ENCODE assay signal across 8 mouse cellular contexts in the genomic region with DNA sequence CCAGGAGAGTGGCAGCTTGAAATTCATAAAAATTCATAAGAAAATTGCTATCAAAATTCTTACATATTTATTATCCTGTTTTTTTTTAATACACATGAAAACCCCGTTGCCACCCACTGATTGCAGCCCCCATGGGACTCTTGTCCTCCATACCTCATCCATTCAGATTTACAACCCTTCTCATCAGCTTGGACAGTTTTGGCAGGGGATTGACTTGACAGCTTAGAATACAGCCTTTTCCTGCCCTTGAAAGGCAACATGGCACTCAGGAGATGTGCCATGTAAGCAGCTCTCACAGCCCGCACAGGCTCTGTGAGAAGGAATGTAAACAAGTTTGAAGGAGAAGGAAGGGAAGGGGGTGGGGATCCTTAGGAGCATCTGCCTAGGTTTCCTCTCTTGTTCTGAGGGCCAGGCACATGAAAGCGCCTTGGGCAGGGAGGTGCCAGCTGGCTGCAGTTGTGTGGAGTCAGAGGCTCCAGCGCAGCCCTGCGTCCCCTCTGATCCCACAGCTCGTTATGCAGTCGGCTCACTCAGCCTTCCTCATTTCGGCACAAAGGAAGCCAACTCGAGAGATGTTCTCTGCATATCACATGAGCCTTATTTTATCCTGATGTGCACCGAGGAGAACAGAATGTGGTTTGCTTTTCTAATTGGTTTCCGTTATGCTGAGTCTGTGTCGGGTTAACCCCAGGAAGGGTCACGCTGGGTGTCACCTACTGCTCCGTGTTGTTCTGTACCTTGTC.
A peak's percentile ranks its signal among the peaks of the same experiment; 100 is the strongest.
DNase-seq lines count a peak whose midpoint lies in the region; ATAC-seq and TF ChIP-seq lines count a peak whose summit lies in the region.

No protein-coding gene starts in this region.

- DNase-seq in adrenal gland, adult 2 months = peak; percentile 7
- DNase-seq in adrenal gland, postnatal 25 days = no peak
- peak; percentile 5 for DNase-seq in cerebellum, adult 8-10 months
- DNase-seq in forelimb bud, embryonic 11.5 days (ENCODE audit: low read depth, low spot score) = peak; percentile 35
- DNase-seq in limb, embryonic 14.5 days (ENCODE audit: low spot score) = peak; percentile 8

- peak overlapping the region; percentile 53 for H3K27ac ChIP-seq in hindbrain, embryonic 15.5 days (replicated peaks)
- no peak overlapping the region for H3K27ac ChIP-seq in limb, embryonic 14.5 days (replicated peaks; ENCODE audit: low read depth, low read length)
- H3K27ac ChIP-seq in midbrain, embryonic 12.5 days (replicated peaks) = peak overlapping the region; percentile 46
- no peak overlapping the region for H3K27ac ChIP-seq in stomach, embryonic 15.5 days

- H3K4me2 ChIP-seq in hindbrain, embryonic 15.5 days = peak overlapping the region; percentile 49
- H3K4me2 ChIP-seq in limb, embryonic 14.5 days (replicated peaks; ENCODE audit: low read depth, low read length, severe bottlenecking) = peak overlapping the region; percentile 25
- H3K4me2 ChIP-seq in midbrain, embryonic 12.5 days (replicated peaks) = peak overlapping the region; percentile 20
- H3K4me2 ChIP-seq in stomach, embryonic 15.5 days = peak overlapping the region; percentile 44

- peak; percentile 93 for ATAC-seq in hindbrain, embryonic 15.5 days (ENCODE audit: low FRiP score, low read depth)
- ATAC-seq in limb, embryonic 14.5 days (ENCODE audit: low FRiP score, low read depth) = no peak; the same call in 1 of the 2 replicates
- peak; percentile 86 for ATAC-seq in midbrain, embryonic 12.5 days (ENCODE audit: low FRiP score, low read depth)
- no peak for ATAC-seq in stomach, embryonic 15.5 days (ENCODE audit: insufficient read depth, low FRiP score, low read depth)

- 17% methylated on average over 14 of the region's 14 CpGs for WGBS in hindbrain, embryonic 15.5 days
- 13% methylated on average over 14 of the region's 14 CpGs for WGBS in limb, embryonic 14.5 days
- 37% methylated on average over 14 of the region's 14 CpGs for WGBS in midbrain, embryonic 12.5 days
- WGBS in stomach, embryonic 15.5 days = 23% methylated on average over 14 of the region's 14 CpGs

- peaks cover 8% of the 10 kb centered on the region for H3K4me1 ChIP-seq in hindbrain, embryonic 15.5 days (replicated peaks)
- peaks cover 8% of the 10 kb centered on the region; the same call in 1 of the 2 replicates for H3K4me1 ChIP-seq in limb, embryonic 14.5 days (ENCODE audit: control insufficient read depth, insufficient read depth, low read length)
- peaks cover 5% of the 10 kb centered on the region; the same call in 1 of the 2 replicates for H3K4me1 ChIP-seq in midbrain, embryonic 12.5 days
- peaks cover 4% of the 10 kb centered on the region; the same call in 1 of the 2 replicates for H3K4me1 ChIP-seq in stomach, embryonic 15.5 days

- no peaks in the 10 kb centered on the region for H3K27me3 ChIP-seq in hindbrain, embryonic 15.5 days
- no peaks in the 10 kb centered on the region for H3K27me3 ChIP-seq in limb, embryonic 14.5 days (ENCODE audit: control insufficient read depth, insufficient read depth, low read length)
- H3K27me3 ChIP-seq in midbrain, embryonic 12.5 days = no peaks in the 10 kb centered on the region
- H3K27me3 ChIP-seq in stomach, embryonic 15.5 days (replicated peaks) = no peaks in the 10 kb centered on the region

- no peak for TF ChIP-seq POLR2A in limb, embryonic 14.5 days (IDR thresholded peaks at IDR 0.05; ENCODE audit: borderline replicate concordance, extremely low read depth, insufficient read depth, insufficient read length)

- H3K9me3 ChIP-seq in hindbrain, embryonic 15.5 days = no peaks in the 10 kb centered on the region
- no peaks in the 10 kb centered on the region for H3K9me3 ChIP-seq in limb, embryonic 14.5 days (ENCODE audit: control insufficient read depth, low read length)
- no peaks in the 10 kb centered on the region for H3K9me3 ChIP-seq in midbrain, embryonic 12.5 days
- no peaks in the 10 kb centered on the region for H3K9me3 ChIP-seq in stomach, embryonic 15.5 days

- peak overlapping the region; percentile 5; the same call in 1 of the 2 replicates for H3K4me3 ChIP-seq in hindbrain, embryonic 15.5 days
- H3K4me3 ChIP-seq in limb, embryonic 14.5 days (replicated peaks; ENCODE audit: low read length) = no peak overlapping the region
- no peak overlapping the region for H3K4me3 ChIP-seq in midbrain, embryonic 12.5 days
- 0 out of 2 replicates have a peak overlapping the region, but pooled peaks have one; percentile 13 for H3K4me3 ChIP-seq in stomach, embryonic 15.5 days (replicated peaks)

- H3K36me3 ChIP-seq in hindbrain, embryonic 15.5 days = no peaks in the 10 kb centered on the region
- H3K36me3 ChIP-seq in limb, embryonic 14.5 days (ENCODE audit: control insufficient read depth, insufficient read depth, low read length) = no peaks in the 10 kb centered on the region
- H3K36me3 ChIP-seq in midbrain, embryonic 12.5 days = no peaks in the 10 kb centered on the region
- H3K36me3 ChIP-seq in stomach, embryonic 15.5 days = no peaks in the 10 kb centered on the region

- no peak overlapping the region for H3K9ac ChIP-seq in hindbrain, embryonic 15.5 days
- H3K9ac ChIP-seq in limb, embryonic 14.5 days (ENCODE audit: low read depth, low read length, severe bottlenecking) = no peak overlapping the region
- H3K9ac ChIP-seq in midbrain, embryonic 12.5 days (replicated peaks) = no peak overlapping the region
- H3K9ac ChIP-seq in stomach, embryonic 15.5 days = no peak overlapping the region

Comparison
In these comparisons a context has a peak if more than half of its experiments do, and no peak if none do; other contexts are left out.
1. ATAC-seq: peak in hindbrain, embryonic 15.5 days (single experiment) and midbrain, embryonic 12.5 days (single experiment); none in limb, embryonic 14.5 days (single experiment) and stomach, embryonic 15.5 days (single experiment).
2. H3K27ac ChIP-seq: peak in hindbrain, embryonic 15.5 days (single experiment) and midbrain, embryonic 12.5 days (single experiment); none in limb, embryonic 14.5 days (single experiment) and stomach, embryonic 15.5 days (single experiment).
3. H3K4me3 ChIP-seq: peak in hindbrain, embryonic 15.5 days (single experiment) and stomach, embryonic 15.5 days (single experiment); none in limb, embryonic 14.5 days (single experiment) and midbrain, embryonic 12.5 days (single experiment).
4. Peak in every context shown above with its lines, with median percentiles within 50 percentile points of each other: H3K4me2 ChIP-seq.